Mouse (Mus musculus) adrenal gland, adult 8-10 months (tissue): ENCODE results near the gene Zcchc18. TPM values are rescaled to one million over a fixed set of nuclear protein-coding genes. Genes with fewer than 3 reads are reported as not detected.

ENCODE experiments used
- total RNA-seq, 4 experiments: library from RNA; stranded (reverse); gene quantifications; 2 replicates each; pipeline ENCODE4 v1.2.4; 2022

The Zcchc18 gene
- total RNA-seq, 4 experiments from 2014 or later, result 16.7 to 29.0 (median 22.0) TPM

Other genes with a start within 250 kb of the Zcchc18 start
- 100 to 1,000 TPM; 290 to 312 (median 296) TPM for gene Morf4l2, start 249.5 kb upstream of the Zcchc18 start, total RNA-seq
- gene Glra4, start 213.0 kb upstream of the Zcchc18 start, total RNA-seq, result under 1 TPM in 1 of 4 experiments, not detected in 3; 0.18 TPM
- gene Plp1, start 170.5 kb upstream of the Zcchc18 start, total RNA-seq, result 1 to 10 TPM; 5.4 to 8.0 (median 6.9) TPM
- gene Rab9b, start 124.4 kb upstream of the Zcchc18 start, total RNA-seq, result 1 to 10 TPM in 1 of 4 experiments, under 1 TPM in 3; 0.49 to 1.1 (median 0.69) TPM
- gene H2bfm, start 65.8 kb upstream of the Zcchc18 start, total RNA-seq, result not detected
- gene Tmsb15b2, start 17.7 kb upstream of the Zcchc18 start, total RNA-seq, result 10 to 100 TPM; 14.3 to 23.8 (median 18.6) TPM
- gene Tmsb15l, start 16.3 kb upstream of the Zcchc18 start, total RNA-seq, result 1 to 10 TPM; 1.2 to 2.6 (median 2.2) TPM
- gene Tmsb15b1, start 16.3 kb upstream of the Zcchc18 start, total RNA-seq, result 1 to 10 TPM; 1.0 to 9.8 (median 5.8) TPM
- 10 to 100 TPM in 1 of 4 experiments, 1 to 10 TPM in 3; 6.6 to 12.0 (median 9.0) TPM for gene Slc25a53, start 45.1 kb downstream of the Zcchc18 start, total RNA-seq
- gene Fam199x, start 56.4 kb downstream of the Zcchc18 start, total RNA-seq, result 1 to 10 TPM; 6.4 to 8.3 (median 7.2) TPM
- not detected for gene Esx1, start 128.9 kb downstream of the Zcchc18 start, total RNA-seq